Mouse (Mus musculus) CD8-positive naive resting alpha-beta T cell, adult 2 months (primary cell): ENCODE data around the gene Vsig10l.

Experiments
- DNase-seq, 2 experiments: peaks; one replicate each; pipeline ENCODE4 v3.0.0; 2022; ENCODE audit warnings: low read depth in 2 of 2, low spot score in 2 of 2

Vsig10l gene

DNA sequence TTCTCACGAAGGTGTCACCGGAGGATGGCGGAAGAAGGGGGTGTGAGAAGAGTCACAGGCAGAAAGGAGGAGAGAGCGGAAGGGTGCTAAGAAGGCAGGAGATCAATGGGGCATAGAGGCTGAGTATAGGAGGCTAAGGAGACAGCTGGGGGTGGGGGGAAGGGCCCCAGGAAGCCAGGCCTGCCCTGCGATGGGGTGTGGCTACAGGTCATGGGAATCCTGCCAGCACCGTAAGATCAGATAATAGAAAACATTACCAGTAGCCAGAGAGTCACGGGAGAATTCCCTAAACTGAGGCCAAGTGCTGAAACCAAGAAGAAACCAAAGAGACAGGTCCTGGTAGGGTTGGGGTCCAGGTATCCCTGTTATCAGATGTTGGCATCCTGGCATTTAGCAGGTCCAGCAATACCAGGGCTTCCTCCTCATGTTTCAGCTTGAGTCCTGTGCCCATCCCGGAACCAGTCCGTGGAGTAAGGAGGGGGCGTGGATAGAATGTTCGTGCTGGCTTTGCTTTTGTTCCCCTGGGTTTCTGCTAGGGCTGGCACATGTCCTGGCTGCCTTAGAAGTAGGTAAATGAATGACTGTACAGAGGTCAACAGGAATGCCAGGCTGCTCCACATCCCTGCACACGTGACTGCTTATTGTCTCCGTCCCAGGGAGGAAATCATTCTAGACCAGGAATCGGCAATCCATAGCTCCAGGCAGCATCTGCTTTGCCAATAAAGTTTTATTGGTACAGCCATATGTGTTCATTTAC lies 9.2 kb upstream of the Vsig10l start:
- DNase-seq = no peak

DNA sequence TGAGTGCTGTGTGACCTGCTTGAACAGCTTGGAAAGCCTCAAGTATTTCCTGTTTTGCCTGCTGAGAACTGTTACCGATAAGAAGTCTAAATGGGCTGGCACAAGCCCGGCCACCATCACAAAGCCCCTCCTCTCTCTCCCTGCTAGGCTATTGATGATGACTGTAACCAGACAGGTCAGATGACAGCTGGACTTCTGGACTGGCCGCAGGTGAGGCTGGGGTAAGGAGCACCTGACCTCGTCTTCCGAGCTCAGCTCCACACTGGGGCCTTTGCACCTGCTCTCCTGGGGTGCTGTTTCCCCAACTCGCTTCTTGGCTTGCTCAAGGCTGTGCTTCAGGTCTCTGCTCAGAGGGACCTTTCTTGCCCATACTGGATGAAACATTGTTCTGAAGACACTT lies 8.6 kb upstream of the Vsig10l start:
- no peak for DNase-seq

DNA sequence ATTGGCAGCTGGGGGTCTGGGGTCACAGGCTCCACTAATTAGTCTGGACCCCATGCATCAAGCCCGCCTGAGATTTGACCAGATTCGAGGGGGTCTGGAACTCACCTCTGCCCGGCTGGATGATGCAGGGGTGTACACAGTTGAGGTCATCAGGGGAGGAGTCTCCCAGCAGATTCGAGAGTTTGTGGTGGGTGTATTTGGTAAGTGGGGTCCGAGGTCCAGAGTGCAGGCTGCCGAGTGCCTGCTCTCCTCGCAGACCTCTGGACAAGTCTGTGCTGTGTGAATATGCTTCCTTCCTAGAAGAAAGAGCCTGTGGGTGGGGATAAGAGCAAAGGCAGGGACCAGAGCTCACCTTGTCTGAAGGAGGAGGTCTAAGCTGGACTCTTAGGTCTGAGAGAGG lies 1.0 kb downstream of the Vsig10l start:
- DNase-seq = no peak

DNA sequence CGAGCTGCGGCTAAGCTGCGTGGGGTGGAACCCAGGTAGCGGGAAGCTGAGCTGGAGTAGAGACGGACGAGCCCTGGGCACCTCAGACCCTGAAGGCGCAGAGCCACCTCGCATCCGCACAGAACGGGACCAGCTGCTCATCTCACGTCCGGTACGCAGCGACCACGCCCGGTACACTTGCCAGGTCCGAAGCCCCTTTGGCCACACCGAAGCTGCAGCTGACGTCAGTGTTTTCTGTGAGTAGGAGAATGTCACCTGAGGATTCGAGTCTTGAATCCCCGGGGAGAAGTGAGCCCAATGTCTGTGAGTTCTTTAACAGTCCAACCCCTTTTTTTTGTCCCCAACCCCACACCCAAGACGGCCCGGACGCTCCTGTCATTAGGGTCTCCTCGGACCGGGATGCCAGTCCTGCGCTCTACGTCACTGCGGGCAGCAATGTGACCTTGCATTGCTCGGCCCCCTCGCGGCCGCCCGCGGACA lies 2.0 kb downstream of the Vsig10l start:
- peak in 1 of 2 experiments; percentile 7 for DNase-seq

DNA sequence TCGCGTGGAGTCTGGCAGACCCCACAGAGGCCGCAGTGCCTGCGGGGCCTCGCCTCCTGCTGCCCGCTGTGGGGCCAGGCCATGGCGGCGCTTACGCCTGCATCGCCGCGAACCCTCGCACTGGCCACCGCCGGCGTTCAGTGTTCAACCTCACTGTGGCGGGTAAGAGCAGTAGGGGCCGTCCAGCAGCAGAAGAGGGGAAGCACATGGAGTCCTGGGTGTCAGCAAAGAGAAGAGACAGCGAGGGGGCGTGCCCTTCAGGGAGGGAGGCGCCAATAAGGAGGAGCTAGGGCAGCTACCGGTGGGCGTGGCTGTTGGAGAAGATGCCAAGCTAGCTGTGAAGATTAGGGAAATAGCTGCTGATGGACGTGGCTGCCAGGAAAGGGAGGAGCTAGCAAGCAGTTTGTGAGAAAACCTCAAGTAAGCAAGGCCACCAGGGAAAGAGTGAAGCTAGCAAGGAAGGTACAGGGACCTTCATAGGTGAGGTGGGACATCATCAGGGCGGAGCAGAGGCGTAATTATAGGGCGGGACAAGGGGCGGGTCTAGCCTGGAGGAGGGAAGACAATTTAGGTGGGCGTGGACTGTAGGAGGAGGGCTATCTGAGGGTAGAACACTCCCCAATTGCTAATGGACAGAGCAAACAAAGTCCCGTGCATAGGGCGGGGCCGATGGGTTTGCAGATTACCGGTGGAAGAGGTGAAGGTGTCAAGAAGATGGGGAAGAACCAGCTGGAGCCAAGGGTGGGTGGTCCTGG lies 2.6 kb downstream of the Vsig10l start:
- peak; percentile 78 to 87 for DNase-seq

DNA sequence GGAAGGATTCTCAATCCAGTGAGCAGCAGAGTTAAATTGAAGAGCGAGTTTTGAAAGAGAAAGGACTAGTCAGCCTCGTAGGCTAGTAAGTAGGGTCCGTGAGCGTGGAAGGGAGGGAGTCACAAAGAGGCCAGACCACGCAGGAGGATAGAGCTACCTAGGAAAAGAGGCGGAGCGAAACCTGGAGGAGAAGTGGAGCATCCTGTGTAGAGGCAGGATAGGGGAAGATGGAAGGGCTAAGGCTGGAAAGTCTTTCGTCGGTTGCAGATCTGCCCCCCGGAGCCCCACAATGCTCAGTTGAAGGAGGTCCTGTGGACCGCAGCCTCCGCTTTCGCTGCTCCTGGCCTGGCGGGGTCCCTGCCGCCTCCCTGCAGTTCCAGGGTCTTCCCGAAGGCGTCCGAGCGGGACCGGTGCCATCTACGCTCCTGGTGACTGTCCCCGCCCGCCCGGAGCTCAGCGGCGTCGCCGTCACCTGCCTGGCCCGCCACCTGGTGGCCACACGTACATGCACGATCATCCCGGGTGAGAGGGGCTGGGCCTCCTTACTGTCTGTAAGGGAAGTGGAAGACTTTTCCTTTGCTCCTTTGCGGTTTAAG lies 3.2 kb downstream of the Vsig10l start:
- peak; percentile 79 to 82 for DNase-seq

DNA sequence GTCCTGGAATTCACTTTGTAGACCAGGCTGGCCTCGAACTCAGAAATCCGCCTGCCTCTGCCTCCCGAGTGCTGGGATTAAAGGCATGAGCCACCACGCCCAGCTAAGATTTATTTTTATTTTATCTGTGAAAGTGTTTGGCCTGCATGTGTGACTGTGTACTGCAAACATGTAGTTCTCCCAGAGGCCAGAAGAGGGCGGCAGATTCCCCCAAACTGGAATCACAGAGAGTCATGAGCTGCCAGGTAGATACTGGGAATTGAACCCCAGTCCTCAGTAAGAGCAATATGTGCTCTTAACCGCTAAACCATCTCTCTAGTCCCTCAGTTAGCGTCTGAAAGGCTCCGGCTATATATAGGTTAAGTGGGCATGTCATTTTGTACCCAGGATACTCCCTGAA lies 7.4 kb downstream of the Vsig10l start:
- DNase-seq = peak; percentile 40 to 57

DNA sequence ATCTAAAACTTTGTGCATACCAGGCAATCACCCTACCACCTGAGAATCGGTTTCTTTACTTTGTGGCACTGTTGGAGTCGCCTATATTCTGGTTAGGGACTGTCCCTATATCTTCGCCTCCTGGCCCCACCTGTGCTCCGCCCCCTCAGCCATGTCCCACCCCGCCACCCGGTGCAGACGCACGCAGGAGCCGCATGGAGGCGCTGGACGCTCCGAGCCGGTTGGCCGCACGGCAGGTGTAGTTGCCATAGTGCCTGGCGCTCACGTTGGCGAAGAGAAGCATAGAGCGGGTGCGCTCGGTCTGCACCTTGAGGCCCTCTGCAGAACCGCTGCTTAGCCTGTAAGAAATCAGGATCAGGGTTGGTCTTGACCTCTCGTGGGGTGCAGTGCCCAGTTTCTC lies 12.8 kb downstream of the Vsig10l start:
- peak; percentile 21 to 35 for DNase-seq

DNA sequence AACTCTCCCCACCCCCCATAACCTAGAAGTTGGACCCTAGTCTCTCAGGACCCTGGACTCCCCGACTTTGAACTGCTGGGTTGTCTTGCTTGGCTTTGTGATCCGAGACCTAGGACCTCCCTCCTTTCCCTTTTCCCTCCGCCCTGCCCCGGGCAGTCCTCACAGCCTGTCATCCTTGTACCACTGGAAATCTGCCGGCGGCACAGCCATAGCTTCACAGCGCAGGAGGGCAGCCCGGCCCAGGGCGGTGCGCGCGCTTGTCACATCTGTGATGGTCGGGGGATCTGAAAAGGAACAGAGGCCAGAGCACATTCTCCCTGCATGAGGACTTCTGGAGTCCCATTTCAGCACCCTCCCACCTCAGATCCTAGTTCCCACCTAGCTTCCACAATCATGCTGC lies 13.4 kb downstream of the Vsig10l start:
- no peak for DNase-seq

DNA sequence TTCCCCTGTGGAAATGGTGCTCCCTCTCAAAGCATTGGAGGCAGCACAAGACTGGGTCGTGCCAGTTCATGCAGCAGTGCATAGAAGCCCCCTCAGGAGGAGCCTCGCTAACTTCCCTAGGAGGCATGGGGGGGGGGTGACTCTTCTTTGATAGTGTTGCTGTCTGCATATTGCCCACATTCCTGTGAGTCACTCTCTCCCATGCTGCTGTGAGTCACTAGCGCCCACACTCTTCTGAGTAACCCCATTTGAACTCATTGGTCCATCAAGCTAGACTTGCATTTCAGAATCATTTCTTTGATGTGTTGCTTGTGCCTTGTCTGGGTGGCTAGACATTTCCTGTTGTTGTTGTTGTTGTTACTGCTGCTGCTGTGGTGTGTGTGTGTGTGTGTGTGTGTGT lies 18.2 kb downstream of the Vsig10l start:
- DNase-seq = no peak

DNA sequence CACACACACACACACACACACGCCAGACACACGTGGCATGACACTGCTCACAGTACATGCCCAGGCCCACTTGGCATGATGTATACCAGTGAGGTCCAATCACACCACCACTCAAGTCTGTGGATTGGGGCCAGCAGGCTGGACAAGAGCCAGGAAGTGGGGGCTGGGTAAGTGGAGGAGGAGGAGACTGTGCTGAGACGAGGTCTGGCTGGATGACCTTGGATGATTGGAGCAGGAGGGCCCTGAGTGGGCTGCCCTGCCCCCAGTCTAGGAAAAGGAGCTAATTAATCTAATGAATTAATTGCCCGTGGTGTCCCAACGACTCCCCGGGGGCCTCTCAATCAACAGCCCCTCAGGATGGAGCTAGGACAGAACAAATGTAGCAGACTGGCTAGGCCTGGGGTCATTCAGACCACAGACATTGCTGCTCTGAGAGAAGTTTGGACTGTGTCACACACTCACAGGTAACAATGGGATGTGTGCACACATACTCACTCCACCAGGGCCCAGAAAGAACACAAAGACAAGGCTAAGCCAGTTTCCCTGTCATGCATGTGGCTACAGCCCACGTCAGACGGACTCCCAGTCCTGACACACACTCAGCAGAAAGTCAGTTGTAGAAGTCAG lies 19.3 kb downstream of the Vsig10l start:
- DNase-seq = no peak

DNA sequence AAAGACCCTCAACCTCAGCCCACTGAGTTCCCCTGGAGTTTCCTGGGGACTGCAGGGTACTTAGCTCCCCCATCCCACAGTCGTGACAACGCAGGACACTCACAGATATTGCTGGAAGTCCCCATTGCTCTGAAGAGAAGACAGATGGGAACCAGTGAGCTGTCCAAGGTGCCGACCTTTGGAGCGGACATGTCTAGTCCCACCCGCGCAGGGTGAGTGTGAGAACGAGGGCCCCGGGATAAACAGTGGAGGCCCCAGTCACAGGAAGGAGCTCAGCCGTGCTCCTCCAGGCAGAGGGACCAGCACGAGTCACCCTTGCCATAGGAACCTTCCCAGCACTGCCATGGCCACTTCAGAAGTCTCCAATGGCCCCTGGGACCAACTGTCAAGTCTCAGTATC lies 20.3 kb downstream of the Vsig10l start:
- no peak for DNase-seq

DNA sequence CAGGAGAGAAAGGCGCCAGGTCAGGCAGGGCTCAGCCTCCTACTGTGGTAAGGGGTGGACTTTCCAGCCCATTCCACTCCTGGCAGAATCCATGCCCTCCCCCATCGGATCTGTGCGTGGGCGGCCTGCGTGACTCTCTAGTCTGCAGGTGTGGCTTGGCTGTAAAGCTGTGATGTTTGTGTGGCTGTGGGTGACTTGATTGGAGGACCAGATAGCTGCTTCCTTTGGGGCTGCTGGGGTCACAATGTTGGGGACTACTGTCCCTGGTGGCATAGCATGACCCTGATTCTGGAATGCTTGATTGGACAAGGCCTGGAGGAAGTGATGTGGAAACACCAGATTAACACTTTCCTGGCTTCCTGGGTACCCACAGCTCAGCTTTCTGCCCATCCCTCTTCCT lies 25.7 kb downstream of the Vsig10l start:
- DNase-seq = no peak

DNA sequence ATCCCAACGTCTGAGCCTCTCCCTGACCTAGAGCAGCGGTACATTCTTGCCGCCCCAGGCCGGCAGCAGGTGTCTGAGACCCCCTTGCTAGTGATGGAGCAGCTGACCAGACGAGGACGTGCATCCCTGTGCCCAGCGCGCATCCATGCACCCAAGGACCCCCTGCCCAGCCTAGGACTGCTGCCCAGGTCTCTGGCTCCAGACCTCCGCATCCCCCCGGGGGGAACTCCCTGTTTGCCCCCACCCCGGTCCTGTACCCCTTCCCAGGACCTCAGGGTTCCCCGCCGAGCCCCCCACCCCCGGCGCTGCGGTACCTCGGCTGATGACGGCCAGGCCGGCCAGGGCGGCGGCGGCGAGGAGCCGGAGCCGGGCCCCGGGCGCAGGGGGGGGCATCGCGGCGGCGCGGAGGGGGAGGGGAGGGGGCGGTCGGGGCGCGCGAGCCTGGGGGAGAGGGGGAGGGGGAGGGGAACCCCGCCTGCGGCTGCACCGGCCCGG lies 26.7 kb downstream of the Vsig10l start, which contains the start of gene Iglon5:
Gene Iglon5, minus strand, starts transcription at position 445 of the 495 bp plus-strand sequence.
- DNase-seq = no peak

DNA sequence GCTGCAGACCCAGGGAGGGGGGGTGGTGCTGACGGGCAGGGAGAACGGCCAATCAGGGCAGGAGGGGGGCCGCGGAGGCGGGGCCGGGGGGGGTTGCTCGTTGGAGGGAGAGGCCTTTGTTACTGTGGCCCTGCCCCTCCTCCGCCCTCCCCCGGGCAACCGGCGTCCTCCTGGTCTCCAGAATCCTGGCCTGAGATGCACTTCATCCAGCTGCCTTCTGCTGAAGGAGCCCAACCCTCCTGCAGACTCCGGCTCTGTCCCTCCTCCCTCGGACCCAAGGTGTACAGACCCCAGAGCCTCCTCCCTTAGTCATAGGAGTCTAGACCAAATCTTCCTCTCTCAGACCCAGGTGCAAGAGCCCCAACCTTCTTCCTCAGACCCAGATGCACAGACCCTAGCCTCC lies 27.2 kb downstream of the Vsig10l start:
- DNase-seq = no peak

DNA sequence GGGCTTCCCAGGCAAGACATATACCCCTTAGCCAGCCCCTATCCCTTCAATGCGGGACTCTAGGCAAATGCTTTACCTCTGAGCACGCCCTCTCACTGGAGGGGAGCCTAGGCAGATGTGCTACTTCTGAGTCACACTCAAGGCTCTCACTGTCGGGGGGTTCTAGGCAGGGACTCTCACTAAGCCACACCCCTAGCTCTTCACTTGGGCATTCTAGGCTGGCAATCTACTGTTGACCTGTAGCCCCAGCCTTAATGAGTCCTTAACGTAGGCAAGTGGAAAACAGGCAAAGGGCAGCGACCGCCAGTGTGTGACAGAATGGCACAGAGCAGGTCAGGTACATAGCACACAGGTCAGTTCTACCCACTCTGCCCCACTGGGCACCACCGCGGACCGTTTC lies 27.9 kb downstream of the Vsig10l start:
- DNase-seq = no peak

DNA sequence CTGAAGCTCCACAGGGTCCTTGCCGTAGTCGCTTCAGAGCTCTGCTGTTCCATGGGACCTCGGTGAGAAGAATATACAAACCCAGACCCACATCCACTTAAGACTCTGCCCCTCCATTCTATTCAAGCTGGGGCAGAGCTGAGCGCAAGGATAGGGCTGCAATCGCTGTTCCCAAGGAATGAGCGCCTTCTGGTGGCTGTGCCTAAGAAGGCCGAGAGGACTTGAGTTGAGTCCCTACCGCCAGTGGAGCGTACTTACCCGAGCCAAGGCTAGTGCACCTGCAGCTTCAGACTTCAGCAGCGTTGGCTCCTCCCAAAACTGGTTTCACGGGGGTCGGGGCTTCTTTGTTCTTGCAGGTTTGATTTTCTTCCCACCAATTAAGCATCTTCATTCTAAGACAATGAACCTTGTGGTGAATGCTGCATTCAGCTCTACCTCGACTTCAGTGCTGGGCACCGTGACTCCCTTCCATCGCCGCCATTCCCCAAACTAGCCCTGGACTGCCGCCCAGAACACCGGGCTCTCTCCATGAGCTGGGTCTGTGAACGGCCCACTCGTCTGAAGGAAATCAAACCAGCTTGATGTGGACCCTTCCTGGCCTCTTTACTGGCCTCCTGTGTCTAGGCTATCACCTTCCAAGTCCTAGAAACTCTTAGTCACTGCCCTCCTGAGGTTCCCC lies 32.5 kb downstream of the Vsig10l start:
- no peak for DNase-seq

DNA sequence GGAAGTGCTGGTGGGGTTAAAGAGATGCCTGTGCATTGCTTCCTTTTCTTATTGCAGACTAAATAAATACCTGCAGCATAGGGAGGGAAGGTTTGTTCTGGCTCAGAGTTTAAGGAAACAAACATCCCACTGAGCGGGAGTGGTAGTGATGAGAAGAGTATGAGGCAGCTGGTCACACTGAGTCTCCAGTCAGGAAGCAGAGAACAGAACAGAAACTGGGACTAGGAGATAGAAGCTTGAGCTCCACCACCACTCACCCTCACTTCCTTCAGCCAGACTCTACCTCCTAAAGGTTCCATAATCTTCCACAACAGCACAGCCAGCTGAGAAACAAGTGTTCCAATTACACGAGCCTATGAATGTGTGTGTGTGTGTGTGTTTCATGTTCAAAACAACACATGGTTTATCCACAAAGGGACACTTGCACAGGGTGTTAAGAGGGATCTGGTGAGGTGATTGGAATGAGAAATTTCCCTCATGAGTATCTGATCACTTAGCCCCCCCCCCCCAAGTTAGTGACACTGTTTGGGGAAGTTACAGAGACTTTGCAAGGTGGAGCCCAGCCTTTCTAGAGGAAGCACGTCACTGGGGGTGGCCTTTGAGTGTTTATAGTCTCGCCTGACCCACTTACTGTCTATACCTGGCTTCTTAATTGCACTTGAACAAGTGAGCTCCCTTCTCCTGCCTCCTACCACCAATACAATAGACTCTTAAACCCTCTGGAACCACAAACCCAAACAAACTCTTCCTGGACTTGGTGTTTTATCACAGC lies 48.9 kb downstream of the Vsig10l start:
- DNase-seq = no peak

DNA sequence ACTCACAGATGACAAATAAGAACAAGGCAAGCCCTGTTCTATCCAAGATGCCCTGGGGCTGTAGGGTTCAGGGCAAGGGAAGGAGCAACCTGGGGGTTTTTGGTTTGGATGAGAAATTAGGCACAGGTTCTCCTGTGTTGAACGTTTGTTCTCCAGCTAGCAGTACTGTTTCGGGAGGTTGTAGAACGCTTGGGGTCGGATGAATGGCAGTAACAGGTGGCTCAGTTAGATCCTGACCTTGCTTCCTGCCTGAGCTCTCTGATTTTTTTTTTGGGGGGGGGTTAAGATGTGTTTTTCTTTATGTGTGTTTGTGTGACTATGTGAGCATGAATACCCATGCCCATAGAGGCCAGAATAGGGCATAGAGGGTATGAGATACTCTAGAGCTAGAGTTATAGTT lies 49.6 kb downstream of the Vsig10l start:
- DNase-seq = no peak

DNA sequence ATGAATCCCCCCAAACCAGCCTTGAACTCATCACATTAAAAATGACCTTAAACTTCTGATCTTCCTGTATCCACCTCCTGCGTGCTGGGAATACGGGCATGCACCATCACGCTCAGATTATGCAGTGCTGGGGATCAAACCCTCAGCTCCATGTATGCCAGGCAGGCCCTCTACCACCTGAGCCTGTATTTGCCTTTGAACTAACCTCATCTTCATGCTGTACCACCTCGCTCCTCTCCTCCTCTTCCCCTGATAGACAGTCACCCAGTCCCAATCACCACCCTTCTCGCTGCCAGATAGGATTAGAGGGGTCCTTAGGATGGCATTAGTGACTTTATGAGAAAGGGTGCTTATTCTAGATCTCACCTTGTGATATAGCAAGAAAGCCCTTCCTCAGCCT lies 52.1 kb downstream of the Vsig10l start:
- DNase-seq = no peak
